Mouse (Mus musculus) c-Kit-positive CD71-positive TER-119-positive erythroid progenitor cells, embryonic 14.5 days (primary cell): ENCODE results near the gene Grasp.

Experiments
- DNase-seq: peaks from one replicate; pipeline ENCODE4 v3.0.0-alpha.2; 2013; ENCODE audit warnings: low spot score

Gene Grasp

GRCm38 (mm10) chr15:101224006-101224906 lies at the start of gene Grasp:
Gene Grasp (plus strand): TSS chr15:101224188.
- DNase-seq: no peak

- no peak for DNase-seq
Observed at GRCm38 (mm10) chr15:101174294-101175130, 49.5 kb upstream of the Grasp start.

DNA sequence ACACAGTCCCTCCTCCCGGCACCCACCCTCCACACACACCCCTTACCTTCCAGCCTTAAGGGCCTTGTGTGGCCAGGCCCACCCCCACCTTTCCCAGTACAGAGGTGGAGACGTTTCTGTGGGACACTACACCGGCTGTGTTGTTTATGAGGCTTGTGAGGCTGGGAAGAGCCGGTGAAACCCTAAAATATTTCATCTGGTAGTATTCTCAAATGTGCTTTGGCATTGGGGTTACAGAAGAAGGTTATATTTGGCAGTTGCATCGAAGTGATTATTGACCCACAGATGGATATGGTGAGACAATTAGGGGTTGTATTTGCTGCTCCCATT lies 48.9 kb upstream of the Grasp start:
- DNase-seq: no peak

GRCm38 (mm10) chr15:101175613-101176283 lies 48.2 kb upstream of the Grasp start:
- no peak for DNase-seq

DNA sequence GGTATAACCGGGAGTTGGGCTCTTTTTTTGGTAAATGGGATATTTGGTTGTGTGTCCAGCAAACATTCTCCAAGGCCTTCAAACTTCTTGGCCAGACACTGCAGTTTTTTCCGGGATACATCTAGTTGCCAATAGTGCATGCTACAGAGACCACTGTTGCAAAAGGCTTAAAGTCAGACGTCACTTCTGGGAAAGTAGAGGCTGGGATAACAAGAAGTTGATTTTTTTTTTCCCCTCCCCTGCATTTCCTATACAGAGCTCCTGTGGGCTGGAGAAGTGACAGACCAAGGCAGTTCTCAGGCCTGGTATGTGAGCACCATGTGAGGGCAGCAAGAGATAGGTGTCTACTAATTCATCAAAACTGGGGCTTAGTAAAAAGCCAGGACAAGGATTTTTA lies 47.7 kb upstream of the Grasp start:
- no peak for DNase-seq

DNA sequence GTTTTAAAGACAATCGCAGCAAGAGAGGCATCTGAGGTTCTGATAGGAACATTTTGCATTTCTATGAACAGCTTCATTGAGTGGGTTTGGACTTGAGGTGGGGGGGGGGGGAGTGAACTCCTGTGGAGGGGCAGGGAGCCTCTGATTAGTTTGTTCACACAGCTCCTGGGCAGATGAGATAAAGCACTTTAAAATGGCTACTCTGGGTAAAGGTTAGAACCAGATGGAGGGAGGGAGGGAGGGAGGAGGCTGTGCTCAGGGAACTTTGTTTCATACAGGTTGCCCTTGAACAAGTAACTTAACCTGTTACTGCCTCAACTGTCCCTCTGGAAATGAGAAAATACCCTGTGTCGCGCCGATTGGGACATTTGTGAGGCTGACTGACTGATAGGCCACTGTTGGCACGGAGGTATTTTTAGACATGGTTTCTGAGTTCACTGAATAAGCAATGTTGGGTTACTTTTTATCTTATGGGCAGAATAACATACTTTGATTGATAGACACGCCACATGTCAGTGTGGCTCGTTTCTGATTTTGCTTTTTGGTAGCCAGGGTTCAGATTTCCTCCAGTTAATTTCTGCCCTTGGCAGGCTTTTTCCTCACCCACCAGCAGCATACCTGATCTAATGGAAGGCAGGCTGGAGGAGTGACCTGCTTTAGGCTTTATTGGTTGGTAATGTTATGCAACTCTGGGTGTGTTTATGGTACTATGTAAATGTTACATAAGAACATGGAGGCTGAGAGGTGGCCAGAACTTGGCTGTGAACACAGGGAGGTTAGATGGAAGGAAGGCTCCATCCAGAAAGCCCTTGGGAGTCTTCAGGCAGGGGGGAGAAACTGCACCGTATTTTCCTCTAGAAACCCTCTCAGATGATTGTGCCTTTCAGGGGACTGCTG lies 46.9 kb upstream of the Grasp start:
- DNase-seq: peak; percentile 33

DNA sequence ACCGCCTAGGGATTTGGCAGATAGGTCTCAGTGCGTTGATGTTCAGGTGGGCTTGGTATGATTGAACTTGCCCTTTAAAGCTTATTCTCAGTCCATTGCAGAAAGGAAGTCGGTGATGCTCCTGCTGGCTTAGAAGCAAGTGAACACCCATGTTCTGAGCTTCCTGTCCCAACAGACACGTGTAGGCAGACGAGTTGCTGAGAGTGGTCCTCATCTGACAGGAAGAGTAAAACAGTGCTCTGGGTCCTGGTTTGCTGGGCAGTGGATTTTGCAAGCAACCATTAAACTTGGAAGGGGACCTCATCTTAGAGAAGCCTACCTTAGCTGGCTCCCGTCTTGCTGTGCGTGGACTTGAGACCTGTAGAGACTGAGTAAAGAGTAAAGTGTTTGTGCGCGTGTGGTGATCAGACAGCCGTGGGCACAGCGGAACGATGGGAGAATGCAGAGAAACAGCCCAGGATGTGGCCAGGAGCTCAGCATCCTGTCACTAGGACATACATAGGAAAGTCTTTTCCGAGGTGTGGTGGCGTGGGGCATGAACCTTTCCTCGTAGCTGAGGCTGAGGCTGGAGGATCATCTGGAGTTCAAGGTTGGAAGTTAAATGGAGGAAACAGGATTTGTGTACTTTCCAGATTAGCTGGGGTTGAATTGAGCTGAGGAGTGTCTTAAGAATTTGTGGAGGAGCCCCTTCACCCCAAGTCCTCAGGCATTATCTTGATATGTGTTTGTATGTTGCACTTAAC lies 43.5 kb upstream of the Grasp start:
- no peak for DNase-seq

- DNase-seq: no peak
Observed at GRCm38 (mm10) chr15:101181106-101181466, 42.9 kb upstream of the Grasp start.

DNA sequence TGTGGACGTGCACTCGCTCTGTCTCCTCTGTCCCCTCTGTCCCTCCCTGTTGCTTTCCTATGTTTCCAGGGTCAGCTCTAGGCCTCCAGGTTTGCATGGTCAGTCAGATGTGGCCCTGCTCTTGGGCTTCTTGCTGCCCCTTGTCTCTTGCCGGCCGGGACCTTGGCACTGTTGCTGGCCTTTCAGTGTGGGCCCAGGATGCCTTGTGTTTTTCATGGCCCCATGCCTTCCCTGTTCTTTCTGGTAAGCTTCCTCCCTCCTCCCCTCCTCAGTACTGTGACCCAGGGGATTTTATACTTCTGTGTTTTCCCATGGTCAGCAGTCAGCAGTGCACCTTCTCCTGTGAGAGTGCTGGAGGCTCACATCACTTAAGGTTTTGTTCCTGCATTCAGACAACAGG lies 42.5 kb upstream of the Grasp start:
- no peak for DNase-seq

GRCm38 (mm10) chr15:101182676-101183075 lies 41.3 kb upstream of the Grasp start:
- DNase-seq: no peak

GRCm38 (mm10) chr15:101184300-101184699 lies 39.7 kb upstream of the Grasp start:
- DNase-seq: no peak

DNA sequence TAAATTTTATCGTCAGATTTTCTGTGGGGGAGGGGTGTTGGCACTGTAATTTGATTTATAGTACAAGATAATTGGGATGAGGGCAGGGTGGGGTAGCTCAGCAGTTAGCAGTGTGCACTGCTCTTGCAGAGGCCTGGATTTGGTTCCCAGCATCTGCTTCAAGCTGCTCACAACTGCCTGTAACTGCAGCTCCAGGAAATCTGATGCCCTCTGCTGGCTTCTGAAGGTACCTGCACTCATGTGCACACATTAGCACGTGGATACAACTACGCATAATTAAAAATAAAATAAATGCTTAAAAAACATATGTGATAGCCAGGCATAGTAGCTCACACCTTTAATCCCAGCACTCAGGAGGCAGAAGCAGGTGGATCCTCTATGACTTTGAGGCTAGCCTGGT lies 38.4 kb upstream of the Grasp start:
- DNase-seq: no peak

DNA sequence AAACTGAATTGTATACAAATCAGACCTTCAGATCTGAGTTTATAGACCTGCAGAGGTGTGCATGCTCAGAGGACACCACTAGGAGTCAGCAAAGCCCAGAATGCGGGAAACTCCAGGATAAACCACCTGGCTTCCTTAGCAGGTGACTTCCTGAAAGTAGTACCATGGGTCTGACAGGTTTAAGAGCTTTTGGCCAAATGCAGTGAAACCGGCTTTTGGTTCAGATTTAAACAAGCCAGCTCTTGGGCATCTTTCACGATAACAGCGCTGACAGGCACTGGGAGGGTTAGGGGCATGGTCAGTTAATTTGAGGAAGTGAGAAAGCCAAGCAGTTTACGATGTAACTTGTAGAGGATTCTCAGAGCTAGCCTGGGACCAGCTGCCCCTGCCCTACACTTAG lies 36.1 kb upstream of the Grasp start:
- no peak for DNase-seq

GRCm38 (mm10) chr15:101189981-101190761 lies 33.8 kb upstream of the Grasp start:
- no peak for DNase-seq

- DNase-seq: no peak
Observed at GRCm38 (mm10) chr15:101190762-101191150, 33.2 kb upstream of the Grasp start.

GRCm38 (mm10) chr15:101191459-101192259 lies 32.3 kb upstream of the Grasp start:
- no peak for DNase-seq

DNA sequence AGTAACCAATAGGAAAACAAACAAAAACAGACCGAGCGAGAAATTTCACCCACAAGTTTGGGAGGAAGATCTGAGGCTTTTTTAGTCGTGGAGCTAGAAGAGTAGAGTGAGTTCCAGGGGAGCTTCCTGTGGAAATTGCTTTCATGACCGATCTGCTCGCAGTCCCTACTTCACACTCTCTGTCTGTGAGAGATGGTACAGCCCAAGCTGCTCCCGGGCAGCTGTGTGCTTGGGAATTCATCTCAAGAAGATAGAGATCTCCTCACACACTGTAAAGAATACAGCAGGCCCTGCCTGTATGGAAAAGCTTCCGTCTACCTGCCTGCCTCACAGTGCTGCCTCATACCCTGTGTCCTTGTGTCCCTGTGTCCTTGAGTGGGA lies 31.7 kb upstream of the Grasp start:
- DNase-seq: no peak

DNA sequence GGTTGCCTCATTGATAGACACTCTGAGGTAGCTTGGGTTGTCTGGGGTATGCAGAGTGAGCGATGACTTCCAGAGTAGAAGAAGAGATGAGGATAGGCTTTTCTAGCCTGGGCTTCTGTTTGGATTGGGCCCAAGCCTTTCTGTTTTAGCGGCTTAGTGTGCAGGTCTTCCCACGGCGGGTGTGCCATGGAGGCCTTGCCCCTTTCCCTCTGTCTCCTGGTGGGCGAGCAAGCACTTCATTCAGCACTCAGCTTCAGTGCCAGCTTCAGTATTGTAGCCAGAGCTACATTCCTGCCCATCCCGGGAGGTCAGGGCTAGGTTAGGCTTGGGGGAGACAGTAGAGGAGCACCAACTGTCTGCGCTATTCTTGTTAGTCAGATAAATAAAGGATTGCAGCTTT lies 31.3 kb upstream of the Grasp start:
- no peak for DNase-seq

DNA sequence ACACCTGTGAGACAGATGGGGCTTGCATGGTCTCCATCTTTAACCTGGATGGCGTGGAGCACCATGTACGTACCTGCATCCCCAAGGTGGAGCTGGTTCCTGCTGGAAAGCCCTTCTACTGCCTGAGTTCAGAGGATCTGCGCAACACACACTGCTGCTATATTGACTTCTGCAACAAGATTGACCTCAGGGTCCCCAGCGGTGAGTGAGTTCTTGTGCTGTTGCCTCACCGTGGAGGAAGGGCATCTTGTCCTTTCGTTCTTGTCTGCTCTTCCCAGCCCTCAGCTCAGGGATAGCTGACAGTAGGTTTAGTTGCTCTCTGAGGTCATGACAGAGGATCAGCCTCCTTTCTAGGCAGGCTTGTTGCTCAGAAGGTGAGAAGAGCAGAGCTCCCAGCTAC lies 30.0 kb upstream of the Grasp start:
- no peak for DNase-seq
